Mouse (Mus musculus): ENCODE measurements around the gene Gprc5a.

Gene Gprc5a

GRCm38 (mm10) chr6:135065236-135065957 lies at the start of gene Gprc5a:
TSS of gene Gprc5a (plus strand) at chr6:135065651.
- no peak for DNase-seq (ENCODE audit: low spot score)

- no peak for DNase-seq (ENCODE audit: low spot score)
Observed at GRCm38 (mm10) chr6:135017211-135017610, 48.2 kb upstream of the Gprc5a start.

- DNase-seq (ENCODE audit: low spot score), result no peak
Observed at GRCm38 (mm10) chr6:135019564-135019963, 45.9 kb upstream of the Gprc5a start.

GRCm38 (mm10) chr6:135021633-135022032 lies 43.8 kb upstream of the Gprc5a start:
- DNase-seq (ENCODE audit: low spot score), result no peak

- no peak for DNase-seq (ENCODE audit: low spot score)
Observed at GRCm38 (mm10) chr6:135023379-135023778, 42.1 kb upstream of the Gprc5a start.

DNA sequence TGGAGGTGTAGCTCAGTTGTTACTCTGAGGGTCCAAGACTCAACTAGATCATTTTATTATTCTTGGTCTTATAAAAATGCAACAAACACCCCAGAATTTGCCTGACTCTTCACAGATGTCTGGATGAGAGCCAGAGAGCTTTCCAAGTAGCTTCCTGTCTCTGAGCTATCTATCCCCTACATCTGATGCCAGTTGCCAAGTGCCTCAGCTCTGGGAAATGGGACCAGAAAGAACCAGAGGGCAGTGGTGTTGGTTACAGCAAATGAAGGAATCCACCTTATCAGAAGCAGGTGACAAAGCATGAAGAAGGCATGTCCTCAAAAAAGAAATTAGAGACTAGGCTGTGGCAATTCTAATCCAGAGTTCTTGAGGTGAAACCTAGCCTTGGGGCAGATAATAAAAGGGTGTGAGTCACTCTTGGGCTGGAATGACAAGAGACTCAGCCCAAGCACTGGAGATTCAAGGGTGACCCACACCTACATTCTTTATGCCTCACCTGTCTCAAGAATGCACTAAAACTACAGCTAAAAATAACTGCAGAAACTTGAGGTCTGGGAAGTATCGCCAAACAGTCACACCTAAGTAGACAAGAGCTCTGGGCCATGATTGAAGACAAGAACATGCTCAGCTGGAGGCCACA lies 40.5 kb upstream of the Gprc5a start:
- DNase-seq (ENCODE audit: low spot score), result no peak

- DNase-seq (ENCODE audit: low spot score), result no peak
Observed at GRCm38 (mm10) chr6:135026232-135026631, 39.2 kb upstream of the Gprc5a start.

DNA sequence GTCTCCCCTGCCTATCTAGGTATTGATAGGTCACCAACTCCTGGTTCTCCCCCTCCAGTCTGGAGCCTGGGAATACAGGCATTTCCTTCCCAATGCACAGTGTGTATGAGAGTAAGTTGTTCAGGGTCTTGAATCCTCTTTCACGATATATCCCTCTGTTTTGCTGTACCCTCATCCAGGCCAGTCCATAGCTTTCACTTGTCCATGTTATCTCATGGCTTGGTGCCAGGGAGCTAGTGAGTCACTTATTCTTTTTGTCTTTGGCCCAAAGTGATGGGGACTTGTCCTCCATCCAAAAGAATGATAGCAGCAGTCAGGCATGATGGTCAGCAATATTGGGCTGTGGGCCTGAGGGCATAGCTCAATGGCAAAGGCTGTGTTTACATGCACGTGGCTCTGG lies 38.7 kb upstream of the Gprc5a start:
- DNase-seq (ENCODE audit: low spot score), result no peak

DNA sequence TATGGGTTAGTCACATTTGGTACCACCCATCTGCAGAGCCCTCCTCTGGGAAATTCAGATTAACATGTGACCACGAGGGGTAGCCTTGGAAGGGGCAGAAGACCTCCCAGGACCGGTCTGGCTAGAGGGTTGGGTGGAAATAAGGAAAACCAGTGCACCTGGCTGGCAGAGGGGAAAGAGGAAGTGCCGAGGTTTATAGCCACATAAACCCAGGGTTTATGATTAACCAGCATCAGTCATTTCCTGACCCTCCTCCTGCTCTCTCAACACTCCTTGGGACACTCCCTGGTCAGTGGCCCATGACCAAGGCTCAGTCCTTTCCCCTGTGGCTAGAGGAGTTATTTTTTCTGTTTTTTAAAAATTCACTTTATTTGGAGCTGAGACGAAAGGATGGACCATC lies 36.2 kb upstream of the Gprc5a start:
- DNase-seq (ENCODE audit: low spot score), result no peak

GRCm38 (mm10) chr6:135038674-135039073 lies 26.8 kb upstream of the Gprc5a start:
- DNase-seq (ENCODE audit: low spot score), result no peak

DNA sequence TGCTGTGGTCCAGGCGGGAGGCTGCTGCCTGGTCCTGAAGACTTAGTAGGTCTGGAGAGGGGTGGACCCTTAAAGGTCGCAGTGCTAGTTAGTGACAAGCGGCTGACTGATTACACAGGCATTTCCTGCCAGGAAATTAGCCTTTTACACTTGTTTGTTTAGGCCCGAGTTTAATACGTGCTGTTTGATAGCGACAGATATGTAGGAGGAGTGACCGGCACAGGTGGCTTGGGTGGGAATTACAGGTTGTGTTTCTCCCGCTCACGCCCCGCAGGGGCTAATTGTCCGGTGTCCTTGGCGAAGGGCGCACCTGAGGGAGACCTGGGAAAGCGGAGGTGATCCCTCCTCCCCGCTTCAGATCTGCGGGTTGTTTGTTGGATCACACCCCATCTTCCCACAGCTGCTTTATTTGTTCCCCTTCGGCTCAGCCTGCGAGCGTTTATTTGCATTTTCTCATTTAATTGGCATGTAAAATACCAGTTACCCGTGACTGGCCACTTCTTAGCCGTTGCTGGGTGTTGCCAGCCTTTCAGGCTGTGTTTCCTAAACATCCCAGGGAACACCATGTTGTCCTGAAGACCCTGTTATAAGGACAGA lies 25.1 kb upstream of the Gprc5a start:
- no peak for DNase-seq (ENCODE audit: low spot score)

DNA sequence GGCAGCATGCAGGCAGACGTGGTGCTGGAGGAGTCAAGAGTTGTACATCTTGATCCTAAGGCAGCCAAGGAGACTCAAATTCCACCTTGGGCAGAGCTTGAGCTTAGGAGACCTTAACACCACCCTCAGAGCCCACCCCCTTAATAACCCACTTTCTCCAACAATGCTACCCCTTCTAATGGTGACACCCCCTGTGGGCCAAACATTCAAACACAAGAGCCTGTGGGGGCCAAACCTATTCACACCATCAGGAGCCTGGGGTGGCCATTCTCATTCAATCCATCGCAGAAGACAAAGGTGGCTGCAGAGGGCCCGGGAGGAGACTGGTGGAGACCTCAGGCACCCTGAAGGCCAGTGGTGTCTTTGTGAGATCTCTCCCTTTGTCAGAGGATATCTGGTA lies 23.5 kb upstream of the Gprc5a start:
- no peak for DNase-seq (ENCODE audit: low spot score)

DNA sequence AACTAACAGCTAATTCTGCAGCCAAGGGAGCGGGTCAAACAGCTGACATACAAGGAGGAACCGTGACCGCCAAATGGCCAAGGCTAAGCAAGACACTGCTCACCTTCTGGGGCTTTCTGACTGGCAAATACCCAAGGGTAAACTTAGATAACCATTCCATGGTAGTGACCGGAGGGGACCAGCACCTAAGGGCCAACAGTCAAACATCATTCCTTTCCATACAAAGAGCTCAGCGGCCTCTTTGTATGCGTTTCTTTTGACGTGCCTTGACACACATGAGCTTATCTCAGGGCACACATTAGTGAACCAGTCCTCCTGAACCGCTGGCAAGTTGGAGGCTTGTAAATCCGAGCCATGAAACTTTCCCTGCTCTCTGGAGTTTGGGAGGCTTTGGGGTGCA lies 18.2 kb upstream of the Gprc5a start:
- DNase-seq (ENCODE audit: low spot score), result no peak

DNA sequence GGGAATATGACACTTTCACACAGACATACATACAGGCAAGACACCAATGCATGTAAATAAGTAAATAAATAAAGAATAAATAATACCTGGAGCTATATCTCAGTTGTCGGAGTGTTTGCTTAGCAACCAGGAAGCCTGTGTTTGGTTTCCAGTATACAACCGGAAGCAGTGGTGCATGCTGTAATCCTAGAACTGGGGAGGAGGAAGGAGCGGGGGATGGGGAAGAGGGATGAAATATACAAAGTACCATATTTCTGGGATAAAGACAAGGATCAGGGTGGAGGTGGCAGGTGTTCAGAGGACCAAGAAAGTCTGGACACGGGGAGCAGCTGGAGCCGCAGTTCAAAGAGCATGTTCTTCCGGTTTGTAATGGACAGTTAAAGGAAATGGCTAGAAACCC lies 16.9 kb upstream of the Gprc5a start:
- DNase-seq (ENCODE audit: low spot score), result no peak

- DNase-seq (ENCODE audit: low spot score), result no peak
Observed at GRCm38 (mm10) chr6:135048956-135049355, 16.5 kb upstream of the Gprc5a start.

DNA sequence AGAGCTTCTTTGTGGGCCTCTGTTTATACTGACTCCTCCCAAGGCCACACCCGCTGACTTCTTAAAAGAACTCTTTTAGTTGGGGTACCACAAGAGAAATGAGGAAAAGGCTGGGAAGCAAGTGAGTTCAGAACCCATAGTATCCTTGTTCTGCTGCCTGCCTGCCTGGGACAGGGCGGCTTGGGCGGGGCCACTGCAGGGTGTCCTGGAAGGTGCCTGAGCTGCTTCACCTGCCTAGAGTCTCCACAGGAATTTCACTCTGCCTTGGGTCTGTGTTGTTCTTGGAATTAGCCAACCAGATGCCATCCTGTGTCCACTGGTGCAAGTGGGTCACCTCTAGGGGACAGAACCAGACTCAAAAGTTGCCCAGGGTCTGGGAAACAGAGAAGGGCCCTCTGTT lies 11.7 kb upstream of the Gprc5a start:
- no peak for DNase-seq (ENCODE audit: low spot score)

DNA sequence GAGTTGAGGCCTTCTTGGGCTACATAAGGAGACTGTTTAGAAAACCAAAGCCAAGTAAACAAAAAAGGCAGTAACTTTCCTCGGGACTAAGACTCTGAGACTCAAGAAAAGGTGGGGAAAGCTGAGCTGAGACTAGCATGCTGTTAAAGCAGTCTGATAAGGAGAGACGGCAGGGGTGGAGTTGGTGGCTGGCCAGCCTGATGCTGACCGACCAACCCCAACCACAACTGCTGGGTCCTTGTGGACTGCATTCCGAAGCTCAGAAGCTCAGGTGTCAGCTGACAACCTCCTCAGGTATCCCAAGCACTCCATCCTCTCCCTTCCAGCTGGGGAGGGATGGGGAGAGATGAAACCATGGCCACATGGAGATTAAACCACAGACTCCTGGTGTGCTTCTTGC lies 9.6 kb upstream of the Gprc5a start:
- DNase-seq (ENCODE audit: low spot score), result no peak

GRCm38 (mm10) chr6:135060728-135061127 lies 4.7 kb upstream of the Gprc5a start:
- no peak for DNase-seq (ENCODE audit: low spot score)

- no peak for DNase-seq (ENCODE audit: low spot score)
Observed at GRCm38 (mm10) chr6:135064621-135065020, 830 bp upstream of the Gprc5a start.

DNA sequence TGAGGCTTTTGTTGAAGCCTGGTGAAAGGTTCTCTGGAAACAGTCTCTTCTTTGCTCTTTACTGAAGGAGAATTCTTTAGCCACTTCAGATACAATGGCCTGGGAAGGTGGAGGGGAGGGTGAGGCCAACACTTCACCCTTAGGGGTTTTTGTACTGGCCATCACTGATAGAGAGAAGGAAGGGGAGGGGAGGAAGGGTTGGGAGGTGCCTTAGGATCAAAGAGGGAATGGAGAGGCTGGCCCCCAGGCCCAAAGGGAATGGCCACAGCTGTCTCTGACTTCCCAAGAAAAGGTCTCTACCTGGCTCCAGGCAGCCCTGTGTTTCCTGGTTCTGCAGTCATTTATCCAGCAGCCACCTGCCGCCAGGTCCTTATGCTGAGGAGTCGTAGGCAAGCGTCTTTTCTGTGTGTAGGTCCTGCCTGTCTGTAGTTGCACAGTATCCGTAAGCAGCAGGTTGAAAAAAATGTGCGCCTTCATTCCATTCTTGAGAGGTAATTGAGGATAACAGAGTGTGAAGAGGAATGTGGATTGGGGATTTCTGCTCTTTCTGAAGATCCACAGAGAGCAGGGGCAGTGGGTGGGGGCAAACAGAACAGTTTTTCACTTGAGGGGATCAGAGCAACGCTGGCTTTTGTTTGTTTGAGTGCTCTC lies 1.5 kb downstream of the Gprc5a start:
- no peak for DNase-seq (ENCODE audit: low spot score)

- DNase-seq (ENCODE audit: low spot score), result no peak
Observed at GRCm38 (mm10) chr6:135068221-135068620, 2.8 kb downstream of the Gprc5a start.

DNA sequence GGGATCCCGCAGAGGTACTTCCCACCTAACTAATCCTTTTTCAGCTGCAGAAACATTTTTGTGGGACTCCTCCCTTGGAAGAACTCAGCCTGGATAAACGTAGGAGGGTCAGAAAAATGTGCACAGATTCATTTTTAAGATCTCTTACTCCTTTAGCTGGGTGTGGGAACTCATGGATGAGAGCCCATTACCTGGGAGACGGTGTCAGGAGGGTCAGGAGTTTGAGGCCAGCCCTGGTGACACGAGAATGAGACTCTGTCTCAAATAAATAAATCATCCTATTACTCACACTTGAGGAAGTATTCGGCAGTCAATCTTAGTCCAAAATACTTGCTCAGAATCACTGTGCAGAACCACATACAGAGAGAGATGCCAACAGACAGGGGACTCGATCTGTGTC lies 4.4 kb downstream of the Gprc5a start:
- no peak for DNase-seq (ENCODE audit: low spot score)

GRCm38 (mm10) chr6:135070347-135070746 lies 4.9 kb downstream of the Gprc5a start:
- no peak for DNase-seq (ENCODE audit: low spot score)

All from urinary bladder, postnatal 10 days (tissue).